Mouse (Mus musculus): Measurements from ENCODE around the gene Rpl36al. TPM values are rescaled to one million over a fixed set of nuclear protein-coding genes. Genes with fewer than 3 reads are reported as not detected.

The Rpl36al gene
- polyA plus RNA-seq, 2 experiments, result 600 to 646 TPM

GRCm38 (mm10) chr12:69208520-69208919 lies 24.6 kb upstream of the Rpl36al start:
- WGBS, result 87% methylated on average over 2 of the region's 2 CpGs
- no peak overlapping the region for H3K9ac ChIP-seq (ENCODE audit: low read depth, low read length, severe bottlenecking)
- no peaks in the 10 kb centered on the region for H3K27me3 ChIP-seq (ENCODE audit: control insufficient read depth, insufficient read depth, low read length)
- H3K4me2 ChIP-seq (replicated peaks; ENCODE audit: low read depth, low read length, severe bottlenecking), result no peak overlapping the region
- peaks cover 44% of the 10 kb centered on the region for H3K36me3 ChIP-seq (ENCODE audit: control insufficient read depth, insufficient read depth, low read length)
- no peaks in the 10 kb centered on the region for H3K9me3 ChIP-seq (ENCODE audit: control insufficient read depth, low read length)
- no peak overlapping the region for H3K27ac ChIP-seq (replicated peaks; ENCODE audit: low read depth, low read length)
- no peak overlapping the region for H3K4me3 ChIP-seq (replicated peaks; ENCODE audit: low read length)
- no peak for TF ChIP-seq POLR2A (IDR thresholded peaks at IDR 0.05; ENCODE audit: borderline replicate concordance, extremely low read depth, insufficient read depth, insufficient read length)
- no peak for DNase-seq (ENCODE audit: low spot score)
- no peaks in the 10 kb centered on the region for H3K4me1 ChIP-seq (ENCODE audit: control insufficient read depth, insufficient read depth, low read length)
- no peak for ATAC-seq (ENCODE audit: low FRiP score, low read depth)

- no peak overlapping the region for H3K9ac ChIP-seq (ENCODE audit: low read depth, low read length, severe bottlenecking)
- no peaks in the 10 kb centered on the region for H3K9me3 ChIP-seq (ENCODE audit: control insufficient read depth, low read length)
- no peak overlapping the region for H3K4me3 ChIP-seq (replicated peaks; ENCODE audit: low read length)
- no peak overlapping the region for H3K4me2 ChIP-seq (replicated peaks; ENCODE audit: low read depth, low read length, severe bottlenecking)
- DNase-seq (ENCODE audit: low spot score) (no peak), ATAC-seq (ENCODE audit: low FRiP score, low read depth) (no peak)
- no peaks in the 10 kb centered on the region for H3K27me3 ChIP-seq (ENCODE audit: control insufficient read depth, insufficient read depth, low read length)
- no peak for TF ChIP-seq POLR2A (IDR thresholded peaks at IDR 0.05; ENCODE audit: borderline replicate concordance, extremely low read depth, insufficient read depth, insufficient read length)
- H3K36me3 ChIP-seq (ENCODE audit: control insufficient read depth, insufficient read depth, low read length), result peaks cover 45% of the 10 kb centered on the region
- H3K4me1 ChIP-seq (ENCODE audit: control insufficient read depth, insufficient read depth, low read length), result no peaks in the 10 kb centered on the region
- WGBS, result 89% methylated on average over 7 of the region's 7 CpGs
- H3K27ac ChIP-seq (replicated peaks; ENCODE audit: low read depth, low read length), result no peak overlapping the region
These were observed 24.0 kb upstream of the Rpl36al start for GRCm38 (mm10) chr12:69207926-69208325.

GRCm38 (mm10) chr12:69207396-69207795 lies 23.5 kb upstream of the Rpl36al start:
- no peak overlapping the region for H3K27ac ChIP-seq (replicated peaks; ENCODE audit: low read depth, low read length)
- no peak overlapping the region for H3K9ac ChIP-seq (ENCODE audit: low read depth, low read length, severe bottlenecking)
- 93% methylated on average over 8 of the region's 8 CpGs for WGBS
- H3K36me3 ChIP-seq (ENCODE audit: control insufficient read depth, insufficient read depth, low read length), result peaks cover 42% of the 10 kb centered on the region
- DNase-seq (ENCODE audit: low spot score) (no peak), ATAC-seq (ENCODE audit: low FRiP score, low read depth) (no peak)
- no peaks in the 10 kb centered on the region for H3K9me3 ChIP-seq (ENCODE audit: control insufficient read depth, low read length)
- H3K4me1 ChIP-seq (ENCODE audit: control insufficient read depth, insufficient read depth, low read length), result no peaks in the 10 kb centered on the region
- H3K27me3 ChIP-seq (ENCODE audit: control insufficient read depth, insufficient read depth, low read length), result no peaks in the 10 kb centered on the region
- no peak overlapping the region for H3K4me3 ChIP-seq (replicated peaks; ENCODE audit: low read length)
- no peak for TF ChIP-seq POLR2A (IDR thresholded peaks at IDR 0.05; ENCODE audit: borderline replicate concordance, extremely low read depth, insufficient read depth, insufficient read length)
- no peak overlapping the region for H3K4me2 ChIP-seq (replicated peaks; ENCODE audit: low read depth, low read length, severe bottlenecking)

GRCm38 (mm10) chr12:69204052-69204833 lies 20.4 kb upstream of the Rpl36al start, which contains the start of gene Gm49384:
Gm49384 (minus strand) TSS chr12:69204267.
- 86% methylated on average over 16 of the region's 16 CpGs for WGBS
- no peaks in the 10 kb centered on the region for H3K9me3 ChIP-seq (ENCODE audit: control insufficient read depth, low read length)
- no peak within 1 kb of the TSS for H3K27ac ChIP-seq (replicated peaks; ENCODE audit: low read depth, low read length)
- H3K4me2 ChIP-seq (replicated peaks; ENCODE audit: low read depth, low read length, severe bottlenecking), result no peak within 1 kb of the TSS
- no peak within 1 kb of the TSS for H3K4me3 ChIP-seq (replicated peaks; ENCODE audit: low read length)
- no peaks in the 10 kb centered on the region; the same call in 1 of the 2 replicates for H3K4me1 ChIP-seq (ENCODE audit: control insufficient read depth, insufficient read depth, low read length)
- ATAC-seq (ENCODE audit: low FRiP score, low read depth) (no peak), DNase-seq (ENCODE audit: low spot score) (no peak)
- no peak for TF ChIP-seq POLR2A (IDR thresholded peaks at IDR 0.05; ENCODE audit: borderline replicate concordance, extremely low read depth, insufficient read depth, insufficient read length)
- H3K27me3 ChIP-seq (ENCODE audit: control insufficient read depth, insufficient read depth, low read length), result no peaks in the 10 kb centered on the region
- H3K36me3 ChIP-seq (ENCODE audit: control insufficient read depth, insufficient read depth, low read length), result peaks cover 45% of the 10 kb centered on the region
- H3K9ac ChIP-seq (ENCODE audit: low read depth, low read length, severe bottlenecking), result no peak within 1 kb of the TSS

- Histone ChIP-seq H3K9ac (ENCODE audit: low read depth, low read length, severe bottlenecking) (no peak overlapping the region), H3K9me3 (ENCODE audit: control insufficient read depth, low read length) (no peaks in the 10 kb centered on the region), H3K4me3 (replicated peaks; ENCODE audit: low read length) (0 out of 2 replicates have a peak overlapping the region, but pooled peaks have one; percentile 95), H3K36me3 (ENCODE audit: control insufficient read depth, insufficient read depth, low read length) (peaks cover 31% of the 10 kb centered on the region), H3K4me1 (ENCODE audit: control insufficient read depth, insufficient read depth, low read length) (peaks cover 16% of the 10 kb centered on the region), H3K27ac (replicated peaks; ENCODE audit: low read depth, low read length) (no peak overlapping the region), H3K4me2 (replicated peaks; ENCODE audit: low read depth, low read length, severe bottlenecking) (peak overlapping the region; percentile 90; the same call in 1 of the 2 replicates), H3K27me3 (ENCODE audit: control insufficient read depth, insufficient read depth, low read length) (no peaks in the 10 kb centered on the region)
- DNase-seq (ENCODE audit: low spot score) (no peak), ATAC-seq (ENCODE audit: low FRiP score, low read depth) (no peak)
- TF ChIP-seq POLR2A (IDR thresholded peaks at IDR 0.05; ENCODE audit: borderline replicate concordance, extremely low read depth, insufficient read depth, insufficient read length), result no peak
These were observed 15.1 kb upstream of the Rpl36al start for GRCm38 (mm10) chr12:69198985-69199384.
